In genomic region chr17:86464689-86465363, GRCm38 (mm10) we compare ENCODE assay signal across 9 mouse cellular contexts. TPM values are rescaled to one million over a fixed set of nuclear protein-coding genes. Genes with fewer than 3 reads are reported as not detected.
A peak's percentile ranks its signal among the peaks of the same experiment; 100 is the strongest.
DNase-seq lines count a peak whose midpoint lies in the region; ATAC-seq and TF ChIP-seq lines count a peak whose summit lies in the region.
"Had no signal": no experiment of that assay in that cellular context is flagged by ENCODE, and none has a peak within 500 bp of the region (broad histone marks: within the 10 kb centered on the region; RNA-seq: fewer than 3 reads in every experiment).

No protein-coding gene starts in this region.

- peaks cover 14% of the 10 kb centered on the region for H3K4me1 ChIP-seq in neural tube, embryonic 11.5 days (ENCODE audit: control insufficient read depth, insufficient read depth, low read length)
- peaks cover 35% of the 10 kb centered on the region for H3K4me1 ChIP-seq in forebrain, embryonic 14.5 days (ENCODE audit: control insufficient read depth, insufficient read depth, low read length)

- ATAC-seq in neural tube, embryonic 11.5 days (ENCODE audit: insufficient read depth, low FRiP score, low TSS enrichment): peak; percentile 84
- peak; percentile 51 for ATAC-seq in forebrain, embryonic 14.5 days
- no peak for ATAC-seq in megakaryocyte-erythroid progenitor cell, adult 5-6 weeks (replicated peaks; ENCODE audit: low FRiP score, low TSS enrichment, poor library complexity, severe bottlenecking)

- 28% methylated on average over 16 of the region's 16 CpGs for WGBS in neural tube, embryonic 11.5 days
- WGBS in forebrain, embryonic 14.5 days: 43% methylated on average over 16 of the region's 16 CpGs

- peak overlapping the region; percentile 36; the same call in 1 of the 2 replicates for H3K27ac ChIP-seq in neural tube, embryonic 11.5 days (ENCODE audit: low read depth, low read length)
- H3K27ac ChIP-seq in forebrain, embryonic 14.5 days (ENCODE audit: low read depth, low read length): 0 out of 2 replicates have a peak overlapping the region, but pooled peaks have one; percentile 54
- H3K27ac ChIP-seq in layer of hippocampus, adult 2 months: peak overlapping the region; percentile 88

- no peak overlapping the region for H3K9ac ChIP-seq in neural tube, embryonic 11.5 days (ENCODE audit: low read length)
- no peak overlapping the region for H3K9ac ChIP-seq in forebrain, embryonic 14.5 days (ENCODE audit: low read length)

- H3K4me3 ChIP-seq in neural tube, embryonic 11.5 days (ENCODE audit: low read depth, low read length): no peak overlapping the region
- H3K4me3 ChIP-seq in forebrain, embryonic 14.5 days (ENCODE audit: low read depth, low read length): no peak overlapping the region
- H3K4me3 ChIP-seq in layer of hippocampus, adult 2 months: no peak overlapping the region
- H3K4me3 ChIP-seq: erythroblast, embryonic 14.5 days had no signal

- TF ChIP-seq CTCF in layer of hippocampus, adult 2 months (conservative IDR thresholded peaks at IDR 0.05): no peak

- DNase-seq in neural tube, embryonic 11.5 days (ENCODE audit: low spot score): peak; percentile 50
- no peak for DNase-seq in neural tube, embryonic 10.5 days (ENCODE audit: extremely low spot score, low spot score)
- peak; percentile 52 for DNase-seq in forebrain, embryonic 14.5 days (ENCODE audit: low spot score)
- DNase-seq in layer of hippocampus, adult 2 months (ENCODE audit: low spot score in 2 of 2): peak; percentile 68 to 78
- DNase-seq in retina, postnatal 1 day: peak; percentile 52
- no peak for DNase-seq in adipocyte (ENCODE audit: low spot score)
- DNase-seq in heart, postnatal 14 days: no peak

- no peaks in the 10 kb centered on the region for H3K9me3 ChIP-seq in neural tube, embryonic 11.5 days (ENCODE audit: control insufficient read depth, low read length)
- H3K9me3 ChIP-seq in forebrain, embryonic 14.5 days (replicated peaks; ENCODE audit: control insufficient read depth, low read length): no peaks in the 10 kb centered on the region

- intact Hi-C loops in heart, postnatal 14 days (cut with DNase I): no loop called here

- H3K27me3 ChIP-seq in neural tube, embryonic 11.5 days (ENCODE audit: control insufficient read depth, insufficient read depth, low read length): no peaks in the 10 kb centered on the region
- 0 out of 2 replicates have a peak, but pooled peaks cover 8% of the 10 kb centered on the region for H3K27me3 ChIP-seq in forebrain, embryonic 14.5 days (replicated peaks; ENCODE audit: control insufficient read depth, insufficient read depth, low read length)

- H3K4me2 ChIP-seq in neural tube, embryonic 11.5 days (ENCODE audit: low read depth): no peak overlapping the region
- no peak overlapping the region for H3K4me2 ChIP-seq in forebrain, embryonic 14.5 days (ENCODE audit: low read length)

- no peaks in the 10 kb centered on the region for H3K36me3 ChIP-seq in neural tube, embryonic 11.5 days (ENCODE audit: control insufficient read depth, insufficient read depth, low read length)
- no peaks in the 10 kb centered on the region for H3K36me3 ChIP-seq in forebrain, embryonic 14.5 days (ENCODE audit: control insufficient read depth, insufficient read depth, low read length)

RNA-seq across cellular contexts. Expression of gene Gm10309, which starts 40.2 kb away (rescaled TPM):
- polyA plus RNA-seq in neural tube, embryonic 11.5 days (2014; fragmentation: Nextera tagmentation; extraction: Ambion mirVana): 0.23 TPM in 1 of 2 replicates, not detected in the other
- polyA plus RNA-seq in forebrain, embryonic 14.5 days (2014; fragmentation: Nextera tagmentation; extraction: Ambion mirVana): 0.10 TPM in 1 of 2 replicates, not detected in the other
- not detected for total RNA-seq in layer of hippocampus, adult 2 months (2021)
- total RNA-seq in megakaryocyte-erythroid progenitor cell, adult 5-6 weeks (2014; fragmentation: Nextera tagmentation): not detected in 2 replicates
- not detected in 2 replicates for total RNA-seq in megakaryocyte-erythroid progenitor cell, adult 5-6 weeks (2017)
- total RNA-seq in heart, postnatal 14 days (2021): not detected

Comparison
In these comparisons a context has a peak if more than half of its experiments do, and no peak if none do; other contexts are left out.
1. DNase-seq: peak in neural tube, embryonic 11.5 days (single experiment), forebrain, embryonic 14.5 days (single experiment), layer of hippocampus, adult 2 months (2 of 2) and retina, postnatal 1 day (single experiment); none in neural tube, embryonic 10.5 days (single experiment), adipocyte (single experiment) and heart, postnatal 14 days (0 of 2).
2. H3K27ac ChIP-seq: peak in every context shown above with its lines; median percentile 88 in layer of hippocampus, adult 2 months; 54 in forebrain, embryonic 14.5 days; 36 in neural tube, embryonic 11.5 days.